Mouse (Mus musculus) retina, adult 2 months (tissue): ENCODE data around the gene Nek8.
"Not testable (repeated sequence)": the region's sequence is repeated elsewhere in the genome, so short reads cannot be mapped to it uniquely, and the experiment has no call there.

Experiments
- DNase-seq: peaks from one replicate; pipeline ENCODE4 v3.0.0-alpha.2; 2012; ENCODE audit warnings: low read depth, low spot score

Gene Nek8

GRCm38 (mm10) chr11:78146707-78147543 lies 29.6 kb downstream of the Nek8 start:
- no peak for DNase-seq

- DNase-seq = no peak
These were observed 30.3 kb downstream of the Nek8 start for GRCm38 (mm10) chr11:78146168-78146567.

GRCm38 (mm10) chr11:78143520-78143919 lies 33.0 kb downstream of the Nek8 start:
- no peak for DNase-seq

GRCm38 (mm10) chr11:78140665-78141064 lies 35.8 kb downstream of the Nek8 start:
- DNase-seq = no peak

- DNase-seq = no peak
These were observed 38.5 kb downstream of the Nek8 start for GRCm38 (mm10) chr11:78138023-78138422.

GRCm38 (mm10) chr11:78137584-78137983 lies 38.9 kb downstream of the Nek8 start:
- no peak for DNase-seq

GRCm38 (mm10) chr11:78136132-78136531 lies 40.3 kb downstream of the Nek8 start:
- no peak for DNase-seq

- DNase-seq = not testable (repeated sequence)
These were observed 41.2 kb downstream of the Nek8 start for GRCm38 (mm10) chr11:78135314-78135713.

- no peak for DNase-seq
These were observed 42.1 kb downstream of the Nek8 start for GRCm38 (mm10) chr11:78134344-78134743.

GRCm38 (mm10) chr11:78133915-78134314 lies 42.6 kb downstream of the Nek8 start:
- DNase-seq = no peak

- no peak for DNase-seq
These were observed 47.0 kb downstream of the Nek8 start for GRCm38 (mm10) chr11:78129458-78129857.

- DNase-seq = no peak
These were observed 49.7 kb downstream of the Nek8 start for GRCm38 (mm10) chr11:78126739-78127138.

- no peak for DNase-seq
These were observed 50.8 kb downstream of the Nek8 start for GRCm38 (mm10) chr11:78125691-78126090.

GRCm38 (mm10) chr11:78123782-78124181 lies 52.7 kb downstream of the Nek8 start:
- no peak for DNase-seq

- DNase-seq = no peak
These were observed 53.7 kb downstream of the Nek8 start for GRCm38 (mm10) chr11:78122815-78123214.

- no peak for DNase-seq
These were observed 55.3 kb downstream of the Nek8 start for GRCm38 (mm10) chr11:78121176-78121575.

GRCm38 (mm10) chr11:78119898-78120297 lies 56.6 kb downstream of the Nek8 start:
- no peak for DNase-seq

- DNase-seq = no peak
These were observed 58.0 kb downstream of the Nek8 start for GRCm38 (mm10) chr11:78118467-78118866.

- no peak for DNase-seq
These were observed 60.4 kb downstream of the Nek8 start for GRCm38 (mm10) chr11:78116146-78116410.
